8 mouse cellular contexts compared by ENCODE assay signal in genomic region chr7:98702283-98703240, GRCm38 (mm10). TPM values are rescaled to one million over a fixed set of nuclear protein-coding genes. Genes with fewer than 3 reads are reported as not detected.
A peak's percentile ranks its signal among the peaks of the same experiment; 100 is the strongest.
DNase-seq lines count a peak whose midpoint lies in the region; ATAC-seq and TF ChIP-seq lines count a peak whose summit lies in the region.

Thap12 (plus strand) TSS chr7:98703103.

- no peaks in the 10 kb centered on the region for H3K9me3 ChIP-seq in heart, embryonic 12.5 days (replicated peaks)
- no peaks in the 10 kb centered on the region for H3K9me3 ChIP-seq in kidney, postnatal 0 days (replicated peaks; ENCODE audit: low read length)
- no peaks in the 10 kb centered on the region for H3K9me3 ChIP-seq in liver, embryonic 11.5 days (ENCODE audit: control insufficient read depth, low read length)
- no peaks in the 10 kb centered on the region for H3K9me3 ChIP-seq in stomach, embryonic 14.5 days (ENCODE audit: control insufficient read depth, low read depth, low read length)

- DNase-seq in CD4-positive helper T cell, adult 2 months (ENCODE audit: low read depth, low spot score) = peak; percentile 99
- DNase-seq in brain, embryonic 18.5 days (ENCODE audit: low read depth, low spot score) = peak; percentile 95
- DNase-seq in kidney, postnatal 0 days (ENCODE audit: low spot score) = peak; percentile 99
- DNase-seq in liver, embryonic 11.5 days (ENCODE audit: low spot score) = peak; percentile 98
- peak; percentile 99 for DNase-seq in naive thymus-derived CD4-positive, alpha-beta T cell, adult 2 months (ENCODE audit: low read depth)

- H3K4me3 ChIP-seq in heart, embryonic 12.5 days = peak within 1 kb of the TSS; percentile 94
- peak within 1 kb of the TSS; percentile 92 for H3K4me3 ChIP-seq in kidney, postnatal 0 days (replicated peaks; ENCODE audit: low read depth, low read length)
- H3K4me3 ChIP-seq in liver, embryonic 11.5 days (ENCODE audit: low read depth, low read length) = peak within 1 kb of the TSS; percentile 63
- H3K4me3 ChIP-seq in stomach, embryonic 14.5 days (ENCODE audit: low read depth, low read length) = peak within 1 kb of the TSS; percentile 95

- ATAC-seq in erythroid progenitor cell, adult 5-6 weeks (replicated peaks; ENCODE audit: low FRiP score, poor library complexity, severe bottlenecking) = peak; percentile 97
- ATAC-seq in heart, embryonic 12.5 days (ENCODE audit: insufficient number of reproducible peaks, low FRiP score) = peak; percentile 98
- peak; percentile 99 for ATAC-seq in kidney, postnatal 0 days (replicated peaks; ENCODE audit: low FRiP score, low read depth)
- ATAC-seq in liver, embryonic 11.5 days (replicated peaks; ENCODE audit: low FRiP score) = peak; percentile 95
- ATAC-seq in stomach, embryonic 14.5 days (ENCODE audit: insufficient number of reproducible peaks, insufficient read depth, low FRiP score, low read depth) = peak; percentile 98

- TF ChIP-seq CTCF in kidney, postnatal 0 days (IDR thresholded peaks at IDR 0.05; ENCODE audit: low read depth) = peak; percentile 48; the same call in 1 of the 2 replicates

- H3K9ac ChIP-seq in heart, embryonic 12.5 days = peak within 1 kb of the TSS; percentile 96
- peak within 1 kb of the TSS; percentile 90 for H3K9ac ChIP-seq in kidney, postnatal 0 days (ENCODE audit: low read depth, low read length)
- H3K9ac ChIP-seq in liver, embryonic 11.5 days (ENCODE audit: low read depth, low read length) = peak within 1 kb of the TSS; percentile 82
- H3K9ac ChIP-seq in stomach, embryonic 14.5 days (replicated peaks; ENCODE audit: low read depth, low read length) = peak within 1 kb of the TSS; percentile 94

- WGBS in heart, embryonic 12.5 days = 2% methylated on average over 60 of the region's 65 CpGs
- 2% methylated on average over 57 of the region's 65 CpGs for WGBS in kidney, postnatal 0 days
- 2% methylated on average over 61 of the region's 65 CpGs for WGBS in liver, embryonic 11.5 days
- 2% methylated on average over 65 of the region's 65 CpGs for WGBS in stomach, embryonic 14.5 days

- H3K4me1 ChIP-seq in heart, embryonic 12.5 days (replicated peaks) = peaks cover 25% of the 10 kb centered on the region
- H3K4me1 ChIP-seq in kidney, postnatal 0 days (replicated peaks; ENCODE audit: insufficient read depth, low read length) = peaks cover 11% of the 10 kb centered on the region; the same call in 1 of the 2 replicates
- H3K4me1 ChIP-seq in liver, embryonic 11.5 days (replicated peaks; ENCODE audit: control insufficient read depth, insufficient read depth, low read length) = peaks cover 13% of the 10 kb centered on the region
- H3K4me1 ChIP-seq in stomach, embryonic 14.5 days (ENCODE audit: control insufficient read depth, insufficient read depth, low read length) = peaks cover 10% of the 10 kb centered on the region; the same call in 1 of the 2 replicates

- peak within 1 kb of the TSS; percentile 90 for H3K27ac ChIP-seq in heart, embryonic 12.5 days (ENCODE audit: poor library complexity, severe bottlenecking)
- H3K27ac ChIP-seq in kidney, postnatal 0 days = peak within 1 kb of the TSS; percentile 89
- H3K27ac ChIP-seq in liver, embryonic 11.5 days (ENCODE audit: low read depth, low read length) = peak within 1 kb of the TSS; percentile 62
- H3K27ac ChIP-seq in stomach, embryonic 14.5 days (ENCODE audit: low read length) = peak within 1 kb of the TSS; percentile 87

- no peaks in the 10 kb centered on the region for H3K36me3 ChIP-seq in heart, embryonic 12.5 days
- no peaks in the 10 kb centered on the region for H3K36me3 ChIP-seq in kidney, postnatal 0 days (ENCODE audit: insufficient read depth, low read length)
- no peaks in the 10 kb centered on the region for H3K36me3 ChIP-seq in liver, embryonic 11.5 days (ENCODE audit: control insufficient read depth, insufficient read depth, low read length)
- H3K36me3 ChIP-seq in stomach, embryonic 14.5 days (ENCODE audit: control insufficient read depth, insufficient read depth, low read length) = no peaks in the 10 kb centered on the region

- peak within 1 kb of the TSS; percentile 81 for H3K4me2 ChIP-seq in heart, embryonic 12.5 days
- peak within 1 kb of the TSS; percentile 67 for H3K4me2 ChIP-seq in kidney, postnatal 0 days (ENCODE audit: low read length)
- peak within 1 kb of the TSS; percentile 88 for H3K4me2 ChIP-seq in liver, embryonic 11.5 days
- H3K4me2 ChIP-seq in stomach, embryonic 14.5 days (replicated peaks; ENCODE audit: low read depth, low read length) = peak within 1 kb of the TSS; percentile 78

- no peaks in the 10 kb centered on the region for H3K27me3 ChIP-seq in heart, embryonic 12.5 days (replicated peaks)
- no peaks in the 10 kb centered on the region for H3K27me3 ChIP-seq in kidney, postnatal 0 days (ENCODE audit: insufficient read depth, low read length)
- no peaks in the 10 kb centered on the region for H3K27me3 ChIP-seq in liver, embryonic 11.5 days (replicated peaks; ENCODE audit: control insufficient read depth, insufficient read depth, low read length)
- H3K27me3 ChIP-seq in stomach, embryonic 14.5 days (ENCODE audit: control insufficient read depth, insufficient read depth, low read length) = no peaks in the 10 kb centered on the region

RNA-seq across cellular contexts. Expression of gene Thap12, which starts in this region (rescaled TPM):
- 12.6 and 16.8 TPM in 2 replicates for total RNA-seq in erythroid progenitor cell, adult 5-6 weeks (2015; ENCODE audit: low replicate concordance)
- 10.4 and 19.3 TPM in 2 replicates for total RNA-seq in erythroid progenitor cell, adult 5-6 weeks (2017; ENCODE audit: low replicate concordance)
- 49.2 and 50.1 TPM in 2 replicates for polyA plus RNA-seq in heart, embryonic 12.5 days (2016; fragmentation: Nextera tagmentation; extraction: Ambion mirVana)
- polyA plus RNA-seq in kidney, postnatal 0 days (2015; fragmentation: Nextera tagmentation; extraction: Ambion mirVana) = 45.5 and 47.2 TPM in 2 replicates
- polyA plus RNA-seq in liver, embryonic 11.5 days (2014; fragmentation: Nextera tagmentation; extraction: Ambion mirVana) = 42.3 and 45.6 TPM in 2 replicates
- 55.9 and 61.7 TPM in 2 replicates for polyA plus RNA-seq in stomach, embryonic 14.5 days (2014; fragmentation: Nextera tagmentation; extraction: Ambion mirVana)

Comparison
In these comparisons a context has a peak if more than half of its experiments do, and no peak if none do; other contexts are left out.
1. Peak in every context shown above with its lines: DNase-seq, ATAC-seq, H3K4me3 ChIP-seq and H3K27ac ChIP-seq.